Mouse (Mus musculus): Measurements from ENCODE around the gene St6galnac3. TPM values are rescaled to one million over a fixed set of nuclear protein-coding genes. Genes with fewer than 3 reads are reported as not detected.

St6galnac3 gene
- total and polyA plus RNA-seq, 3 experiments, result 0.08 to 1.1 (median 0.38) TPM

GRCm38 (mm10) chr3:153287081-153287480 is 437.9 kb downstream of the St6galnac3 start:
- H3K9ac ChIP-seq (ENCODE audit: insufficient read depth, low read depth), result no peak overlapping the region
- peaks cover 10 to 22% of the 10 kb centered on the region in 2 experiments; a peak in 3 of 4 replicates for H3K4me1 ChIP-seq (ENCODE audit: control insufficient read depth in 1 of 2, insufficient read depth in 2 of 2)
- in situ Hi-C loops (cut with MboI; ENCODE audit: low pct_ligation_motif_present, low pct_unique_long_range_greater_than_20kb, low sequenced_read_pairs), result no loop called here
- H3K79me2 ChIP-seq (replicated peaks; ENCODE audit: control insufficient read depth, extremely low read depth, insufficient read depth, poor library complexity, severe bottlenecking), result no peaks in the 10 kb centered on the region
- H3K36me3 ChIP-seq (replicated peaks in 1 of 2; ENCODE audit: control insufficient read depth in 1 of 2, insufficient read depth in 1 of 2, low read length in 1 of 2), result no peaks in the 10 kb centered on the region
- no peak overlapping the region for H3K4me2 ChIP-seq (ENCODE audit: insufficient read depth, low read depth, poor library complexity, severe bottlenecking)
- no peak for DNase-seq (ENCODE audit: extremely low read depth)
- H3K4me3 ChIP-seq (replicated peaks in 1 of 3; ENCODE audit: low read depth in 2 of 3, low read length in 2 of 3, poor library complexity in 1 of 3), result no peak overlapping the region
- H3K27ac ChIP-seq (ENCODE audit: insufficient read depth, low read depth), result no peak overlapping the region
- no peaks in the 10 kb centered on the region for H3K9me3 ChIP-seq (replicated peaks; ENCODE audit: low read length)
- dilution Hi-C loops (cut with MboI; ENCODE audit: extremely low pct_ligation_motif_present, extremely low pct_unique_long_range_greater_than_20kb, low sequenced_read_pairs), result no loop called here
- H3K27me3 ChIP-seq (replicated peaks), result no peaks in the 10 kb centered on the region
- TF ChIP-seq IRF4 (IDR thresholded peaks at IDR 0.05; ENCODE audit: low read depth, low read length), result no peak
- no peak for TF ChIP-seq MAFK (IDR thresholded peaks at IDR 0.05; ENCODE audit: insufficient replicate concordance, low read length)
- TF ChIP-seq UBTF (IDR thresholded peaks at IDR 0.05; ENCODE audit: low read depth, low read length), result no peak

- Histone ChIP-seq H3K9ac (ENCODE audit: insufficient read depth, low read depth) (no peak overlapping the region), H3K79me2 (replicated peaks; ENCODE audit: control insufficient read depth, extremely low read depth, insufficient read depth, poor library complexity, severe bottlenecking) (no peaks in the 10 kb centered on the region), H3K4me2 (ENCODE audit: insufficient read depth, low read depth, poor library complexity, severe bottlenecking) (no peak overlapping the region), H3K4me3 (replicated peaks in 1 of 3; ENCODE audit: low read depth in 2 of 3, low read length in 2 of 3, poor library complexity in 1 of 3) (no peak overlapping the region), H3K27ac (ENCODE audit: insufficient read depth, low read depth) (no peak overlapping the region), H3K4me1 (ENCODE audit: control insufficient read depth in 1 of 2, insufficient read depth in 2 of 2) (peaks cover 5 to 14% of the 10 kb centered on the region in 2 experiments; a peak in 3 of 4 replicates), H3K9me3 (replicated peaks; ENCODE audit: low read length) (no peaks in the 10 kb centered on the region), H3K36me3 (replicated peaks in 1 of 2; ENCODE audit: control insufficient read depth in 1 of 2, insufficient read depth in 1 of 2, low read length in 1 of 2) (no peaks in the 10 kb centered on the region), H3K27me3 (replicated peaks) (no peaks in the 10 kb centered on the region)
- no peak for TF ChIP-seq SMC3 (IDR thresholded peaks at IDR 0.05; ENCODE audit: low read depth, low read length)
- peak; percentile 15; the same call in 1 of the 2 replicates for TF ChIP-seq BHLHE40 (IDR thresholded peaks at IDR 0.05; ENCODE audit: low read depth, low read length)
- TF ChIP-seq MAX (IDR thresholded peaks at IDR 0.05; ENCODE audit: low read length), result 0 out of 2 replicates have a peak, but pooled peaks have one; percentile 29
- no peak for DNase-seq (ENCODE audit: extremely low read depth)
- in situ Hi-C loops (cut with MboI; ENCODE audit: low pct_ligation_motif_present, low pct_unique_long_range_greater_than_20kb, low sequenced_read_pairs) (no loop called here), dilution Hi-C loops (cut with MboI; ENCODE audit: extremely low pct_ligation_motif_present, extremely low pct_unique_long_range_greater_than_20kb, low sequenced_read_pairs) (no loop called here)
These were observed 442.7 kb downstream of the St6galnac3 start for GRCm38 (mm10) chr3:153282123-153282765.

GRCm38 (mm10) chr3:153278249-153278648 is 446.7 kb downstream of the St6galnac3 start:
- Histone ChIP-seq H3K9ac (ENCODE audit: insufficient read depth, low read depth) (no peak overlapping the region), H3K9me3 (replicated peaks; ENCODE audit: low read length) (peaks cover 11% of the 10 kb centered on the region), H3K4me3 (replicated peaks in 1 of 3; ENCODE audit: low read depth in 2 of 3, low read length in 2 of 3, poor library complexity in 1 of 3) (no peak overlapping the region), H3K27ac (ENCODE audit: insufficient read depth, low read depth) (no peak overlapping the region), H3K4me2 (ENCODE audit: insufficient read depth, low read depth, poor library complexity, severe bottlenecking) (no peak overlapping the region), H3K27me3 (replicated peaks) (no peaks in the 10 kb centered on the region), H3K36me3 (replicated peaks in 1 of 2; ENCODE audit: control insufficient read depth in 1 of 2, insufficient read depth in 1 of 2, low read length in 1 of 2) (no peaks in the 10 kb centered on the region), H3K79me2 (replicated peaks; ENCODE audit: control insufficient read depth, extremely low read depth, insufficient read depth, poor library complexity, severe bottlenecking) (no peaks in the 10 kb centered on the region), H3K4me1 (ENCODE audit: control insufficient read depth in 1 of 2, insufficient read depth in 2 of 2) (peaks cover 5 to 33% of the 10 kb centered on the region in 2 experiments; a peak in 3 of 4 replicates)
- in situ Hi-C loops (cut with MboI; ENCODE audit: low pct_ligation_motif_present, low pct_unique_long_range_greater_than_20kb, low sequenced_read_pairs), result no loop called here
- TF ChIP-seq HCFC1 (IDR thresholded peaks at IDR 0.05; ENCODE audit: low read depth, low read length) (no peak), TBP (conservative IDR thresholded peaks at IDR 0.05; ENCODE audit: low read depth, low read length) (no peak), TCF12 (IDR thresholded peaks at IDR 0.05; ENCODE audit: low read depth, low read length) (no peak), NRF1 (IDR thresholded peaks at IDR 0.05; ENCODE audit: low read depth, low read length) (no peak), UBTF (IDR thresholded peaks at IDR 0.05; ENCODE audit: low read depth, low read length) (no peak), NELFE (IDR thresholded peaks at IDR 0.05; ENCODE audit: low read depth, low read length) (no peak), MXI1 (IDR thresholded peaks at IDR 0.05; ENCODE audit: low read depth, low read length) (no peak), ZKSCAN1 (IDR thresholded peaks at IDR 0.05; ENCODE audit: borderline replicate concordance, low read depth, low read length) (no peak), CHD1 (IDR thresholded peaks at IDR 0.05; ENCODE audit: low read depth, low read length) (no peak), ELF1 (IDR thresholded peaks at IDR 0.05; ENCODE audit: low read depth, low read length) (no peak), USF1 (IDR thresholded peaks at IDR 0.05; ENCODE audit: low read depth, low read length) (no peak), MYC (IDR thresholded peaks at IDR 0.05; ENCODE audit: low read depth, low read length) (no peak)
- DNase-seq (ENCODE audit: extremely low read depth), result no peak
- dilution Hi-C loops (cut with MboI; ENCODE audit: extremely low pct_ligation_motif_present, extremely low pct_unique_long_range_greater_than_20kb, low sequenced_read_pairs), result no loop called here

All from CH12.LX (cell line).